Mouse (Mus musculus): Measurements from ENCODE around the gene 2010300C02Rik.

DNA sequence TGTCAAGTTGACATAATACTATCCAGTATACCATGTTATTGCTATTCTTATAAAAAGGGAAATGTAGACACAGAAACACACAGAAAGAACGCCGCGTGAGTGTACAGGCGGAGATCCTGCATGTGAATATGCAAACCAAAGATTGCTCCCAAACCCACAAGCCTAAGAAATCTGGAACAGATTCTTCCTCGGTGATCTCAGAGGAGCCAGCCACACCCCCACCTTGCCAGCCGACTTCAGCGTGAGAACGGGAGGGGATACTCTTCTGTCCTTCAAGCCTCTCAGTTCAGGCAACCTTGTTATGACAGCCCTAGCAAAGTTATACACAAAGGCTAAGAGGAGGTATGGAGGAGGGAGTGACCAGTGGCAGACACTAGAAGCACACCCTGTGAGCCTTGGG, 9.5 kb upstream of the 2010300C02Rik start:
- TF ChIP-seq CTCF (IDR thresholded peaks at IDR 0.05; ENCODE audit: low read depth, low read length) (no peak), POLR2A (IDR thresholded peaks at IDR 0.05; ENCODE audit: extremely low read depth, insufficient read depth, low read length) (no peak)

All from liver, adult 2 months (tissue).